Mouse (Mus musculus): ENCODE results near the gene Gm21981.

GRCm38 (mm10) chr17:47707961-47708360, 13.7 kb upstream of the Gm21981 start:
- no peak for TF ChIP-seq CTCF (conservative IDR thresholded peaks at IDR 0.05; ENCODE audit: low read length)
- TF ChIP-seq POU5F1 (IDR thresholded peaks at IDR 0.05; ENCODE audit: borderline replicate concordance, low read length): no peak
- no peak for TF ChIP-seq NANOG (IDR thresholded peaks at IDR 0.05; ENCODE audit: borderline replicate concordance, low read length)

Data from E14TG2a.4 (cell line).